Mouse (Mus musculus): ENCODE data around the gene Ccm2. TPM values are rescaled to one million over a fixed set of nuclear protein-coding genes. Genes with fewer than 3 reads are reported as not detected.

Ccm2 gene
- total RNA-seq, 1 experiment from 2014 or later: 31.5 TPM

DNA sequence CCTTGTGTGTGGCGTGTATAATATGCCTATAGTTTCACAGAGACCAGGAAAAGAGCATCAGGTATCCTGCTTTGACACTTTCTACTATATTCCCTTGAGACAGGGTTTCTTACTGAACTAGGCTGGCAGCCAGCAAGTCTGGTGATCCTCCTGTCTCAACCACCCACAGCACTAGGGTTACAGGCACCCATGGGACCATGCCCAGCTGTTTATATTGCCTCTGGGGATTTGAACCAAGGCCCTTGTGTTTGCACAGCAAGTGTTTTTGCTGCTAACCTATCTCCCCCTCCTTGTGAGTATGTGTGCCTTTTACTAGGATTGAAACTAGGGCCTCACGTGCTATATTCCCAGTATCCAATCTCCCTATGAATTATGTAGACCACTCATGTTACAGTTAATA is 34.9 kb downstream of the Ccm2 start:
- DNase-seq: no peak

DNA sequence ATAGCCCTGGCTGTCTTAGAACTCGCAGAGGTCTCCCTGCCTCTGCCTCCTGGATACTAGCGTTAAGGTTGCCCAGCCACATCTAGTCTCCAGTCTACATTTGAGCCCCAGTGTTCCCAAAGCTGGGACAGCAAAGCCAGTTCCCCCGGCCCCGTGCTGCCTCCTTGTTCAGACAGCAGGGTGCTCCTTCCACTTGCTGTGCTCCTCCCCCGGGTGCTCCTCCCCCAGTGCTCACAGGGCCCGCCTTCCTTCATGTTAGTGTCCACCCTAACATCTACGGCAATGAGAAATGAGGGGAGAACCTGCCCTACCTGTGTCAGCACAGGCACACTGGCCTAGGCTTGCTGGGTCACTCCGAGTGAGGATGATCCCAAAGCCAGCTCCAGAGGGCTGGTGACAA is 39.1 kb downstream of the Ccm2 start:
- DNase-seq: no peak

DNA sequence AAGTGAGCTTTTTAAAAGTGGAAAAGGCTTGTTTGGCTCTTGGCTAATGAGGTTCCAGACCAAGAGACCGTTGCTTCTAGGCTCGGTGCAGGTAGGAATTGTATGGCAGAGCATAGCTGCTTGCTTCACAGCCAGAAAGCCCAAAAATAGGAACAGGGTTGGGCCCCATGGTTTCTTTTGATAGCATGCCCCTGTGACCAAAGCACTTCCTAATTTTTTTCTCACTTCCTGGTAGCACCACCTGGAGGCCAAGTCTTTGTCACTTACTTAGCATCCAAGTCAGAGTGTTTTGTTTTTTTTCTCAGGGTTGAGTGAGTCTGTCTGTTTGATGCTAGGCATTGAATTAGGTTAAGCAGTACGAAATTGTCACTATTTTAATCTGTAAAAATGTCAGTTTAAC is 40.0 kb downstream of the Ccm2 start:
- no peak for DNase-seq

DNA sequence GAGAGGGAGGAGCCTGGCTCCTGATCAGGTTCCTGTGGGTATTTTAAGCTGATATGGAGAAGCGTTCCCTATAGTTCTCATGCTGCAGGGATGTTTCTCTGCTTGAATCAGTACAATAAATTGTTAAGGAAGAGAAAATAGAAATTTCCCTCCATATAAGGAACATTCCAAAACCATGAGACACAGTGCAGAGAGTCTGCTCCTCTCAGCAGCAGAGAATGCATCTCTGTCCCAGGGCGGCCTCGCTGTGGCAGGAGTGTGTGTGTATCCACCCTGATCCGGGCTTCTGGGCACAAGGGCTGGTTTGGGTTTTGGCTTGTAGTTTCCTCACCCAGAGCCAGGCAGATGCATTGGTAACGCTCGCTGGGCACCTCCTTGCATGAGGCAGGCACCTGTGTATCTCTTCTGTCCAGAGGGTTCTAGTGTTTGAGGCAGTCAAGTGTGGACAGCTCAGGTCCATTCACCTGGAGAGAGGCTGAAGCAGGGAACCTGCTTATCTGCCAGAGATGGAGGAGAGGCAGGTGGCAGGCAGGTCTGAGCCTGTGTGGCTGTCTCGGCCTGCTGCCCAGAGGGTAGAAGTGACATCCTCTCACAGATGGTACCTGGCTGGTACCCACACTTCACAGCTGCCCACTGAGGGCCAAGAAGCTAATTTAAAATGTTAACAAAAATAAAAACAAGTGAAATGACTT is 40.7 kb downstream of the Ccm2 start:
- no peak for DNase-seq

DNA sequence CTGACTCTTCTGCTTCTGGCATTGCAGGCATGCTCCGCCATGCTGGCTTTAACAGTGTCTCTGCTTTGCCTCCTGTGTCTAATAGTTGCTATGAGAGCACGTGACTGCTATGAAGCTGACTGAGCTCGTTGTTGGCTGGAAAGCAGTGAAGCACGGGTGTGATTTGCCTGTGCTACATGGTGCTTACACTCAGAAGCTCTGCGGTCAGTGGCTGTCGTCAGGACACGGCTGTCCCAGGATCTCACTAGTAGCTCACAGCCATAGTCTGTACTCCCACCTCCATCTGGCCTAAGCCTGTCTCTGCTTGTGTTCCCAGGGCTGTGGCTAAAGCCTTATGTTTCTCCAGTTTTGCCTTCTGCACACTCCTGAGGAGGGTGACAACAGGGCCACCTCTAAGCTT is 41.6 kb downstream of the Ccm2 start:
- DNase-seq: no peak

DNA sequence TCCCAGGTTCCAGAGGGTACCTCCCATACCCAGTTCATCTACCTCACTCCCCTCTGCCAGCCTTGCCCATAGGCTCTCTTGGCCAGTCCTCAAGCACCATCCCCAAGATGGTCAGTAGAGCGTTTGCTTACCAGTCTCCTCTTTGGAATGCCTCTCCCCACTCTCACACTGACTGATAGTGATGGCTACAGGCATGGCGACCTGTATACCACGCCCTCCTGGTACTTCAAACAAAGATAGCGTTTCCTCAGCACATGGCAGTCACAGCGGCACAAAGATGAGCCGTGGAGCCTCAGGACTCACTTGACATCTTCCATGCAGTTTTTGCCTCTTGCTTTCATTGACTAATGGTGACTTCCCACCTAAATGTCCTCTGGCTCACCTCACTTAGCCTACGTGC is 43.2 kb downstream of the Ccm2 start:
- DNase-seq: no peak

DNA sequence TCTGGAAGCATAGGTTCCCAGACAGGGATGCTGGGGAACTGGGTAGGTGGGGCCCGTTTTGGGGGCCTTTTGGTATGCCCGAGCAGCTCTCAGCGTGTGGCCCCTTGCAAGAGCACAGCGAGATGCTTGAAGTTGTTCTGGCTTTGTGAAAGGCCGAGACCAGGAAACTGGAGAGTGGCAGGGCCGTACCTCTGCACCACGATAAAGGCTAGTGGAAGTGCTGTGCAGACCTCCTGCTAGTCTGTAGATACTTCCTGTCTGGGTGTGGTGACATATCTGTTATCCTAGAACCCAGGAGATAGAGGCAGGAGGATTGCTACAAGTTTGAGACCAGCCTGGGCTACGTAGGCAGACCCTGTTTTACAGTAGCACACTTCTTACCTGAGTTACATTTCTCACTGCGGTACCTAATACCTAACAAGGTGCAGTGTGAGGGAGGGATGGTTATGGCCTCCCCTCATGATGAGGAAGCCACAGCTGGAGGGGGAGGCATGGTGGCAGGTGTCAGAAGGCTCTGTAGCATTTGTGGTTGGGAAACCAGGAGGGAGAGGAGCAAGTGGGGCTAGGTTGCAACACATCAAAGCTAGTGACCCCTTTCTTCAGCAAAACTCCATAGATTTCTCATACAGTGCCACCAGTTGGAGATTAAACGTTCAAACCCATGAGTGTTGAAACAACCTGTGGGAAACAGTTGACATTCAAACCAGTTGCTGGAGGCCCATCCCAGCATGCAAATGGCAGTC is 44.4 kb downstream of the Ccm2 start:
- DNase-seq: no peak

DNA sequence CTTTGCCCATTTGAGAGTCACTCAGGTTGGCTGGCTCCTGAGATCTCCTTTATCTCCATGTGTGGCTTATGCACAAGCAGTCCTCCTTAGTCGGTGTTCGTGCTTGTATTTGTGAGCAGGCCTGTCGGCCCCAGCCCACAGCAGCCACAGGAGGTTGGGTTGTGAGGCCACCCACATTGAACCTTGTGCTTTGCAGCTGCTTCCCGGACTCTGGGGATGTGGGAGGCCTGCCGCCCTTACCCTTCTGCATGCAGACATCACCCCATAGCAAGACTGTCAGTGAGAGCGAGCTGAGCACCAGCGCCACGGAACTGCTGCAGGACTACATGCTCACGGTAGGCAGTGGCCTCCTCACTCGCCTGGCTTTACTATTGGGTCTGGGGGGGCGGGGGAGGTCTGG is 46.7 kb downstream of the Ccm2 start:
- DNase-seq: no peak

DNA sequence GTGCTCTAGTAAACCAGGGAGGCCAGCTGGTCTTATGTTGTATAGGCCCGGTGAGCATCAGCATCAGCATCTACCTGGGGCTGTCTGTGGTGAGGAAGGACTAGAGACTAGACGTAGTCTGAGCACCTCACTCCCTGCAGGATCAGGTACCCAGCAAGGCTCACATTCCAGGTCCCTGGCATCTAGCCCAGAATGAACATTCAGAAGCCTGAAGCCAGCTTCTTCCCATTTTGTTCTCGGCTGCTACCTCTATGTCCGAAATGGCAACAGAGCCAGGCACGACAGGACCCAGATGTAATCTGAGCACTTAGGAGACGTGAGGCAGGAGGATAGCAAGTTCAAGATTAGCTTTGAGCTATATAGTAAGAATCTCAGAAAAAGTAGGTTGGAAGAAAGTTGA is 48.2 kb downstream of the Ccm2 start:
- DNase-seq: no peak

DNA sequence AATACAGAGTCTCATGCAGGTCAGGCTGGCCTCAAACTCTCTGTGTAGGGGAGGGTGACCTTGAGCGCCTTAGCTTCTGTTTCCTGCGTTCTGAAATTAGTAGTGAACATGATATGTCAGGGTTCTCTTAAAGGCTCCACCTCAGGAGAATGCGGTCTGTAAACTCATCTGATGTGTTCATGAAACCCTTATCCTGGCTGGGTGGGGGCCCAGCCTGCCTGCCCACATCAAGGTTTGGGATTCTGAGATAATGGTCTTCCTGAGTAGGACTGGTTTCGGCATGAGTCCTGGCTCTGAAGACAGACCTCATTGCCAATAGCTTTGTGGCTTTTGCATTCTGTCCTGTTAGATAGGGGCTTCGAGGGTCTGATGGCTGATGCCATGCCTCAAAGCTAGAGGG is 48.7 kb downstream of the Ccm2 start:
- no peak for DNase-seq

DNA sequence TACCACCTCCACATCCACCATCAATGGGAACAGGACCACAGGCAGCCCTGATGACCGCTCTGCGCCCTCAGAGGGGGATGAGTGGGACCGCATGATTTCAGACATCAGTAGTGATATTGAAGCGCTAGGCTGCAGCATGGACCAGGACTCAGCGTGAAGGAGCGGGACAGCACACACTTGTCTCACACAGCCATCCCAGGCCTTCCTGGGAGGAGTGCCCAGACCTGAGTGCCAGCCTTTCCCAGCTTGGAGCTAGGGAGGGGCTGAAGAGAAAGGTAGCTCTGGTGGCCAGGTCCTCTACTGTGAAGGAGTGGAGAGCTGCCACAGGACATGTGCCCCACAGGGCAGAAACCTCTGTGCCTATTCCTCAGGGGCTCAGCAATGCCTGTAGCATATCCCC is 49.5 kb downstream of the Ccm2 start:
- no peak for DNase-seq

DNA sequence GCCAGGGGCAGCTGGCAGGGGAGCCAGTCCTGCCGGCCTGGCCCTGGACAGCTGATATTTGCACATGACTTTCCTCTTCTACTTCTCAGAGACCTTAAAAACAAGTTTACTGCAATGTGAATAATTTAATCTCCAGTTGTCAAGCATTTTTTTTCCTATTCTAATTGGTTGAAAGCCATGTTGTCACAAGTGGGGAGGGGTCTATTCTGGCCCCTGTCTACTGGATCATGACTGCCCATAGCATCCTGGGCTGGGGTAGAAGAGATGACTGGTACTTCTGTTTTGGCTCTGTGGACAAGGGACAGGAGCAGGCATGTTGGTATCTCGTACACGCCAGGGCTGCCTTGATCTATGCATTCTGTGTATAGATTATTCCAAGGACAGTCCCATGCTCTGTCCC is 49.9 kb downstream of the Ccm2 start:
- no peak for DNase-seq

DNA sequence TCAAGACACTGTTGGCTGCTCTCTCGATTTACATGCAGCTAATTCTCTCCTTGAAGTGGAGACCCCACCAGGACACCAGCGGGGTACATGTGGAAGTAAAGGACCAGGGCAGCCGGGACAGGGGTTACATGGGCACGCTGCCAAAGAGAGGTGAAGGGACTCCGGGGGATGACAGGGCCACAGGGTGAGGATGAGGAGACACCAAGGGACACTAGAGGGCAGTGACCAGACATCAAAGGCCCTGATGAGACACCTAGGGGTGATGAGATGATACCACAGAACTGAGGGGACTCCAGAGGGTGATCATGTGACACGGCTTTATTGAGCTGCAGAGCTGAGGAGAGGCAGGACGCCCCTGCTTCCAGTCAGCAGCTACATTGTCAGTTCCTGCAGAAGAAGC is 50.8 kb downstream of the Ccm2 start:
- DNase-seq: no peak

DNA sequence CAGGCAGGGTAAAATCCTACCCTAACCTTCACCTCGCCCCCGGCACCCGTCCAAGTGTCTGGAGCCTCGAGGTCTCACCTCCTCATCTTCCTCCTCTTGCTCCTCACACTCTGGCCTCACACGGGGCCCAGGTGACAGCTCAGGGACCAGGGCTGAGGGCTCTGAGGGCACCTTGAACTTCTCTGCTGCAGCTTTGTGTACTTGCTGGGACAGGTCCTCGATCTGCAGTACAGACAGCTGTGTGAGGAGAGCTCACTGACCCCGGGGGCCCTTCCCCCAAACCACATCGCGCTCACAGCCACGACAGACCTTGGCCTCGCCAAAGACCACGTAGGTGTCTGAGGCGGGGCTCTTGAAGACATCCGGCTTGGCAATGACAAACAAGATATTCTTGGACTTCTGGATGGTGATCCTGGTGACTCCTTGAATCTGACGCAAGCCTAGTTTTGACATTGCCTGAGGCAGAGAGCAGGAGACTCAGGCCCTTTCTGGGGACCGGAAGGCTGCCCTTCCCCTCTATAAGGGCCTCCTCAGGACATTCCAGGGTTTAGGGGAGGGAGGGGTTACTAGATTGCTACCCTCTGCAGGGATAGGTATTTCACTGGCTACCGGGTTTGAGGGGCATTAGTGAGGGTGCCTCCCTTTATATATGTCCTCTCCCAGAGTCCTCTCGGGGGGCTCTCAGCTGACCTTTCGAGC is 51.7 kb downstream of the Ccm2 start:
- DNase-seq: no peak

DNA sequence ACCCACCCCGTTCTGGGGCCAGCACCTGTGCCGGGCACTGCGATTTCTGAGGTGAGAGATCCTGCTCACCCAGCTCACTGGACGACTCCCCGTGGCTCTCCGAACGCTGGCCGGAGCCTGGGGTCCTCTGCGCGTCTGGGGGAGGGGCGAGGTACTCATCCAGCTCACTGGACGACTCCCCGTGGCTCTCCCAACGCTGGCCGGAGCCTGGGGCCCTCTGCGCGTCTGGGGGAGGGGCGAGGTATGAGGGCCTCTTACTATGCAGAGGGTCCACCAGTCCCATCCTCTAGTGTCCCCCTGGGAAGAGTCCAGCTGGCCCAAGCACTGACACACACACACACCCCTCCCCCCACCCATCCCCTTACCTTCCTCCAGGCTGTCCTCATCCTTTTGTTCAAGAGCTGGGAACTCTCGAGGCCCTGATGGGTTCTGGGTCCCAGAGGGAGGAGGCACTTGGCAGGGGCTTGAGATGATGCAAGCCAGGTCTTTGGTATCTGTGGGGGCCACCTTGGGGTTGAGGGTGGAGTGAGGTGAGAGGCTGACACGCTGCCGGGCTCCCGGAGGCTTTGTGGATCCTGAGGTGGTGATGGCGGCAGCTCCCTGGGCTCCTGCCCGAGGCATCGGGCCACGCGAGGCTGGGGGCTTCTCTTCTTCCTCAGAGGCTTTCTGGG is 52.5 kb downstream of the Ccm2 start:
- DNase-seq: no peak

DNA sequence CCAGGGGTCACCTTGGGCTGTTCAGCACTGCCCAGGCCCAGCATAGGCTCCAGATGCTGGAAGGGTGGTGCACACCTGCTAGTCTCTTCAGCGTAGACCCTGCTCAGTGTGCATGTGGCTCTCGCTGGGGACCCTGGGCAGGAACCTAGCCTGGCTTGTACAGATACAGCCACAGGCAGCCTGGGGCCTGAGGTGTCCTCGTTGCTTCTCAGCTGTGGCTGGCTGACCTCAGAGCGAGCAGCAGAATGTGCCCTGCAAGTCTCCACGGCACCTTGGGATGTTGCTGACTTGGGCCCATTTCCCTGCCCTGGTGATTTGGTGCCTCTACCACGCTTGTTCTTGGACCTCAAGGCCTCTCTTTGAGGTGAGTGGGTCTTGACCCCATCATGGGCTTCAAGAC is 53.1 kb downstream of the Ccm2 start:
- no peak for DNase-seq

DNA sequence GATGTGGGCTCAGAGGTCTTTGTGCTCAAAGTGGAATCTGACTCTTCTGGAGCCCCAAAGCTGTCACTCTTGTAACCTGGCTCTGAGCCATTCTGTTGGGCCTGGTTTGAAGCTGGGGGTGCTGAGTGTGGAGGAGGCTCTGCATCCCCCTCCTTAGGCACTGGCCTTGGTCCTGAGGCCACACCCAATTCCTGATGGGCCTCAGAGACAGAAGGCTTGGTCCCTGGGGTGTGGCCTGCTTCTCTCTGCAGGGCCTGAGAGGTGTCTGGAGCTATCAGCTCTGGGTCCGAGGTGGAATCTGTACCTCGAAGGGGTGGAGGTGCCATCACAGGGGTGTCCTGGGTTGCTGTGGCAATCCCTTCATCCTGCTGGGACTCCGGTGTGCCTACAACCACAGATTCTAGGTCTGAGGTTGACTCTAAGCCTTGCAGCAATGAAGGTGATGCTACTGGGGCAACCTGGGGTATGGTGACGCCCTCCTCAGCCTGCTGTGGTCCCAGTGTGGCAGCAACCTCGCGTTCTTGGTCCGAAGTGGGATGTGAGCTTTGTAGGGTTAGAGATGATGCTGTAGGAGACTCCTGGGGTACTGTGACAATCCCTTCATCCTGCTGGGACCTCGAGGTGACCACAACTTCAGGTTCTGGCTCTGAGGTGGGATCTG is 53.7 kb downstream of the Ccm2 start:
- no peak for DNase-seq

DNA sequence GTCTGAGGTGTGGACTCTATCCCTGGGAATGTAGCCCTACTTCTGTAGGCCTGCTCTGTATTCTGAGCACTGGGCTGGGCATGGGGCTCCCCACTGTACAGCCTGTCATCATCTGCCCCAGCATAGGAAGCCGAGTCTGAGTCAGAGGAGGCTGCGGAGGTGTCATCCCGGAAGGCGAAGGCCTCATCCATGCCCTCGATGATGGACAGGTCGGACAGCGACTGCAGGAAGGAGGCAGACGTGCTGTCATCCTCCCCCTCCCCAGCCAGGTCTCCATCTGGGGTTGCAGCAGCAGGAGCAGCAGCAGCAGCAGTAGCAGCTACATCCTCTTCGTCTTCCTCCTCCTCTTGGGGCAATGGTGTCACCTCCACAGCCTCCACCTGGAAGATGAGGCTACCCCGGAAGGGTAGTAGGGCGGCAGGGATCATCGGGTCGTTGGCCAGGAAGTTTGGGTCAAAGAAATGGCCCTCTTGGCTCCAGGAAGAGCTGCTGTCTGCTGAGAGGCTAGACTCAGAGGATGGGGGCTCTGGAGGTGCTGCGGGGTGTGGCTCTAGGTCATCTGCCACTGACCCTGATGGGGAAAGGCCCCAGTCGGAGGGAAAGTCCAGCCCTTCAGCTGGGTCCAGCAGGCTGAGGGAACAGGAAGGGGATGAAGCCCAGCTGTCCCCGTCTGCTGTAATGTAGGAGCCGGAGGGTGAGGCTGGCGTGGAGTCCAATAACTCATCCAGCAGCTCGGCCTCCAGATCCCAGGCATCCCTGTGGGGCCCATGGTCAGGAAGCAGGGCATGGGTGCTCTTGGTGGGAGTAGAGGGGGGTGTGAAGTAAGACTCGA is 55.2 kb downstream of the Ccm2 start:
- DNase-seq: no peak

DNA sequence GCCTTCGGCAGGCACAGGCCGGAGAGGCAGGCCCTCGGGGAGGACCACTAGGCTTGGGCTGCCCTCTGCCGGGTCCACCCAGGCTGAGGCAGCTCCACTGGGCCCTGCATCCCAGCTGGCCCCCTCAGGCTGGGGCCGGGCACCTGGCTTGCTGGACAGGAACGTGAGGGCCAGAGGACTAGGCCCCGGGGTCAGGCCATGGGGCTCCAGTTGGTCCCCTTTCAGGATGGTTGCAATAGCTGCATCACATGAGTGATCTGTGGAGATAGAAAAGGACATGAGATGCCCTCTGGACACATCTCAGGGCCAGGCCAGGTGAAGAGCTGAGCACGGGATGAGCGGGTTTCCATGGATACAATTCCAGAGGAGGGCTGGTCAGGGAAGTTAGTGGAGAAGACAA is 56.0 kb downstream of the Ccm2 start:
- no peak for DNase-seq

DNA sequence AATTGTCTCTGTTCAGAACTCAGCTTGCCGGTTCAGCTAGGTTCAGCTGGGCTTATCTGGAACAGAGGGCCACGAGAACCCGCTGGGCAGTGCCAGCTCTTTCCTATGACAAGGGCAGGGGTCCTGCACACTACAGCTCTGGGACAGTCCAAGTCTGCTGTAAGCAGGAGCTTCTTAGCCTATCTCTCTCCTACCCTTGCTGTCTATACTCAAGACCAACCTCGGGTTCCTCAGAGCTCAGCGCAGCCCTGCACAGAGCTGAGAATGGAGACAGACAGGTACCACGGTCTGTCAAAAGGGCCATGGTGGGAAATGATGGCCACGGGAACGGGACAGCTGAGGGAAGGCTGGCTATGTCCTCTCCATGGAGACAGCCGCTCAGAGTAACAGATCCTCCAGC is 56.5 kb downstream of the Ccm2 start:
- no peak for DNase-seq

DNA sequence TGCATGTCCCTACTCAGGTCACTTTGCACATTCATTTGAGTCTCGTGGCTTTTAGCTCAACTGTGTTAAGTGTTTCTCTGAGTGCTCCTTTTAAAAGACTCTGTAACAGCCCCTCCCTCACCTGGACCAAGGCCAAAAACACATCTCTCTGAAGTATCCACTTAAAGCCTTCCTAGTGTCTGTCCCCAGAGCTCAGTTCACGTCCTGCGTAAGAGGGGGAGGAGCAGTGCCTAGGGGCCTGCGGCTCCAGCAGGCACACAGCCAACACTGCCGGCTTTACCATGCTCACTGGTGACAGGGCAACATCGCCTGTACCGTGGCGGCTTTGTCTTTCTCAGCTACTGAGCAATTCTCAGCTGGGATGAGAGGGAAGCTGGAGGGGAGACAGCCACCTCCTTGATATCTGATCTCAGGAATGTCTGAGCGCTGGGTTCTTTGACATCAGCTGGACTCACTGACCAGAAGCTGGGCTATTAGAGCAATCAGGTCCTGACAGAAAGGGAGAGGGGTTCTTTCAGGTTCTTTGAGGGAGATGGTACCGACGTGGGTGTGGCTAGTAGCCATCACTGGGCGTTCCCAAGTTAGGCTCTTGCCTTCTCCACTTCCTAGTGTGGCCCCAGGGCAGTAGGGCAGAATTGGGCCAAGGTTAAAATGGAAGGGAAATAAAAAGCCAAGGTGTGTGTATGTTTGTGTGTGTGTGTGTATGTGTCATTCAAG is 57.4 kb downstream of the Ccm2 start:
- peak; percentile 55 for DNase-seq

Measured in adrenal gland, postnatal 25 days (tissue).